Mouse (Mus musculus) megakaryocyte, embryonic 14.5 days (primary cell): ENCODE measurements around the gene Ablim1.

Experiments used
- FLI1 ChIP-seq: IDR thresholded peaks from 2 replicates; pipeline ENCODE4 v1.6.1; 2012; ENCODE audit warnings: low read length, inconsistent platforms, mixed read lengths
- GATA1 ChIP-seq: IDR thresholded peaks from 3 replicates; pipeline ENCODE4 v1.6.1; 2012; ENCODE audit warnings: mixed read lengths, low read length, inconsistent platforms, borderline replicate concordance

DNA sequence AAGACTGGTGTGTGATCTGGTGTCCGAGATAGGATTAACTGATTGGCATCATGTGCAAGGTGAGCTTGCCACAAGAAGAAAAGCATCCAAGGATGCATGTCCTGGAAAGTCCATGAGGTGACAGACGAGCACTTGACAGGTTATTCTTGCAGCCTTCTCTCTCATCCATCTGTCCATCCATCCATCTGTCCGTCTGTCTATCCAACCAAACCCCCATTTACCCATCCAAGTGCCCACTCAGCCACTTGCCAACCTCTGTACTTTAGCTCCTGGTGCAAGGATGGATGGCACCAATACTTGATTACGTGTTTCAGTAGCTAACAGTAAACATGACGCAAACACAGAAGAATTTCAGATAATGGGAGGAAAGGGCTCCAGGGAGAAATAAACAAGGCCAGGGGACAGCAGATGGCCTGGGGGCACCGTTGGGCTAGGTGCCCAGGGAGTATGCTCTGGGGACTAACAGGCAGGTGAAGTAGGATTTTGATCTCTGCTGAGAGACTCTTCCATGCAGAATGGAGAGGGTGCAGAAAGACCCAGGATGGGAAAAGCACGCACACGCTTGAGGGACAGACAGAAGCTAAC lies 202.4 kb downstream of the Ablim1 start:
- no peak for TF ChIP-seq GATA1
- no peak for TF ChIP-seq FLI1
